Mouse (Mus musculus): ENCODE measurements around the gene Nosip.

Gene Nosip

DNA sequence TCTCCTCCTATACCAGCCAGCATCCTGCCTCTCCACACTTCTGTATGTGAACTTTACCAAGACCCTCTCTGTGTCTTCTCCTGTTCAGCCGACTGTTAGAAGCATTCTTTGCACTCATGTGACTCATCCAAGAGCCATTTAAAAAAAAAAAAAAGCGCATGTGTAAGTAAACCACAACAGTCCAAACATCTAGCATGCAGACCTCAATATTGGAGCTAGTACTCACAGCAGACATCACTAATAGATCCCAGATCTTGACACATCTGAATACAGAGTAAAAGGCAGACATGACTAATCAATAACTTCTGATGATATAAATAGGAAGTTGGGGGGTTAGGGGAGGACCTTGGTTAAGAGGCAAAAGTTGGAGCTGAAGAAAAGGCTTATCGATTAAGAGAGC, 26.6 kb upstream of the Nosip start:
- no peak for DNase-seq (ENCODE audit: low read depth, low spot score)

GRCm38 (mm10) chr7:45036702-45037101, 25.5 kb upstream of the Nosip start:
- no peak for DNase-seq (ENCODE audit: low read depth, low spot score)

GRCm38 (mm10) chr7:45037720-45038361, 24.4 kb upstream of the Nosip start:
- DNase-seq (ENCODE audit: low read depth, low spot score), result no peak

DNA sequence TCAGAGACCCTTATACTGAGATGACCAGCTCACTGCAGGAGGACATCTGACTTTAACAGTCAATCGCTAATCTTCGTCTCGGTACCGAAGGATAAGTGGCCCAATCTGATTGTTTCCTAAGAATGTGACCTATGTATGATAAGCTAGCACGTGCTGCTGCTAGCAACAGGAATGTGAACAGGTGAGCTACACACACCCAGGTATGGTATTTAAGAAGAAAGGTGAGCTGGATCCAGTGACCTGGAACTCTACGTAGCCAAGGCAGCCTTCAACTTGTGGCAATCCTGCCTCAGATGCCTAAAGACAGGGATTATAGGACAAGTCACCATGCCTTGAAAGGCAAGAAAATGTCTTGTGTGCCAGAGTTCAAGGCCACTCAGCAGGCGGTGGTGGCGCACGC, 23.8 kb upstream of the Nosip start:
- no peak for DNase-seq (ENCODE audit: low read depth, low spot score)

GRCm38 (mm10) chr7:45040851-45041250, 21.4 kb upstream of the Nosip start:
- no peak for DNase-seq (ENCODE audit: low read depth, low spot score)

DNA sequence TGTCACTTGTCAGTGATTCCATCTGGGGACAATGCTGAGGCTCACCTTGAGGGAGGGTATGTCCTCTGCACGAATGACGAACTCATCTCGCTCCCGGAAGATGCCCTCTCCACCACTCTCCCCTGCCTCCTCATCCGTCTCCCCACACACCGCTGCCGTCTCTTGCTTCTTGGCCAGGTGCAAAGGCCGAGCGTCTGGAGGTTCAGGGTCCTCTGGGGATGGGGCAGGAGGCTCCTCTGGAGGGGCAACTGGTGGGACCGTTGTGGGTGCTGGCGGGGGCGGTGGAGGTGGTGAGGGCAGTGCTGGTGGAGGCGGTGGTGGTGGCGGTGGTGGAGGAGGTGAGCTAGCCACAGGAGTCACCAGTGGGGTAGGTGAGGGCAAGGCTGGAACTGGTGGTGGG, 18.9 kb upstream of the Nosip start:
- DNase-seq (ENCODE audit: low read depth, low spot score), result no peak

- no peak for DNase-seq (ENCODE audit: low read depth, low spot score)
Observed at GRCm38 (mm10) chr7:45045741-45046140, 16.5 kb upstream of the Nosip start.

GRCm38 (mm10) chr7:45046853-45047350, 15.3 kb upstream of the Nosip start:
- no peak for DNase-seq (ENCODE audit: low read depth, low spot score)

DNA sequence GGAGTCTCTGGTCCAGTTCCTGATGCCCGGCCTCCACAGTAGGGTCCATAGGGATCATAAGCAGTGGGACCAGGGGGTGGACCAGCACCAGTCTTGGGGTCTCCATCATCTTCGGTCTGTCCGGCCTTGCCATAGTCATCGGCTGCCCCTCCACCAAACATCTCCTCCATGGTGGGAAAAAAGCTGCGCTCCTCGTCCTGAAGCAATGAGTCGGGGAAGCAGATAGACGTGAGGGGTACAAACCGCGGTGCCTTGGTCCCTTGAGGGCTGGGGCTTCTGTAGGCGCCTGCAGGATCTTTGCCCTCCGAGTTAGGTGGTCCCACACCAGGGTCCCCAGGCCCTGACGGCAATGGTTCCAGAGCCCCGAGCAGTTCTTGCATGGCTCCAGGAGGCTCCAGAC, 14.7 kb upstream of the Nosip start:
- DNase-seq (ENCODE audit: low read depth, low spot score), result no peak

DNA sequence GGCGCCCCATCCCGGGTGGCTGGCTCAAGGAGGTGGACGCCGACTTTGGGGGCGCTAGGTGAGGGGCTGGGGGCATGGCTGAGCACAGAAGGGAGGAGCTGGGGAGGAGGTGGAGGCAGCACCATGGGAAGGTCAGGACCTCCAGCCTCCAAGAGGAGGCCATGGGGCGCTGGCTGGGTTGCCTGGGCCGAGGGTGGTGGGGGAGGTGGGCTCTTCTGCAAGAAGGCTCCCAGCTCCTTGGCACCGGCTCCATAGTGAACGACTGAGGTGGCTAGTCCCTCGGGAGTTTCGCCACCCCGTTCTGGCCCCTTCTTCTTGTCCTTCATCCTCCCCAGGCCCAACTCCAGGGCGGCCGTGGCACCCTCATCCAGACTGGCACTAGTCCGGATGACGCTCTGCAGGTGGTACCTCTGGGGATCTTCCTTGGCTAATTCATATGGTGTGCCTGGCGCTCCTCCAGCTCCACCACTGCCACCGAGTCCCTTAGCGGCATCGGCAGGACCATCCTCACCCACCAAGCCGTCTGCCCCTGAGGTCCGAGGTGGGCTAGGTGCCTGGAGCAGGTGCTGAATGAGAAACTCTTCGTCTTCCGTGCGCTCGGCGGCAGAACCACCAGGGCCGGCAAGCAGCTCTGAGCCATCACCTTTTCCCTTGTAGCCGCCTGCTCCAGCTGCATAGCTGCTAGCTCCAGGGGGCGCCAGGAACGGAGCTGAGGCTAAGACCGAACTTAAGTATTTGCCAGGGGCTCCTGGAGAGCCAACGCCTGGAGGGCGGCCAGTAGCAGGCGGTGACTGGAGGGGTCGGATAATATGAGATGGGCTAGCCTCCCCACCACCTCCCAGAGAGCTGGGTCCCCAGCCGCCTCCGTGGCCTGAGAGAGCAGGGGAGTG, 14.0 kb upstream of the Nosip start:
- DNase-seq (ENCODE audit: low read depth, low spot score), result no peak

DNA sequence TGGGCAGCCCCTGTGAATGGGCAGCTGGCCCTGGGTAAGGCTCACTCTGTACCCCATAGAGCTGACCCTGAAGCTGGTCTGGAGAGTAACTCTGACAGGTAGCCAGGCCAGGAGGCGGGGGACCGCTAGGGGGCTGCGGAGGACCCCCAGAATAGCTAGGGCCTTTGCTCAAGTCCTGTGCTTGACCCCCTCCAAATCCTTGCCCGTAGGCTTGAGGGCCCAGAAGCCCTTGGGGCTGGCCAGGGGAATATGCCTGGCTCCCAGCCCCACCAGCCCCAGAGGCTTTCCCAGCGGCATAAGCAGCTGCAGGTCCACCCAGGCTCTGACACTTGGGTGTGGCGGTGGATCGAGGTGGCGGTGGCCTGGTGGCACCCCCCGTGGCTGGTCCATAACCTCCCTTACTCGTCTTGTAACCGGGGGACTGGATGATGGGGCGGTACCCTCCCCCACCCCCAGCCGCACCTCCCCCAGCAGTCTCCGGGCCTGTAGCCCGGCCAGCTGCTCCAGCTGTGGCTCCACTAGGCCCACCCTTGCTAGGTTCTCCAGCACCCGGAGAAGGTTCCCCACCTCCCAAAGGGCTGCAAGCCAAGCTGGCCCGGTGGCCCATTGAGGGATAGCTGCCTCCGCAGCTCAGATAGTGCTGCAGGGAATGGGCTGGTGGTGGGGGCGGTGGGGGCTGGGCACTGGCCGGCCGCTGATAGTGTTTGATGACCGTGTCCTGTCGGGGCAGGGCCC, 13.1 kb upstream of the Nosip start:
- DNase-seq (ENCODE audit: low read depth, low spot score), result no peak

DNA sequence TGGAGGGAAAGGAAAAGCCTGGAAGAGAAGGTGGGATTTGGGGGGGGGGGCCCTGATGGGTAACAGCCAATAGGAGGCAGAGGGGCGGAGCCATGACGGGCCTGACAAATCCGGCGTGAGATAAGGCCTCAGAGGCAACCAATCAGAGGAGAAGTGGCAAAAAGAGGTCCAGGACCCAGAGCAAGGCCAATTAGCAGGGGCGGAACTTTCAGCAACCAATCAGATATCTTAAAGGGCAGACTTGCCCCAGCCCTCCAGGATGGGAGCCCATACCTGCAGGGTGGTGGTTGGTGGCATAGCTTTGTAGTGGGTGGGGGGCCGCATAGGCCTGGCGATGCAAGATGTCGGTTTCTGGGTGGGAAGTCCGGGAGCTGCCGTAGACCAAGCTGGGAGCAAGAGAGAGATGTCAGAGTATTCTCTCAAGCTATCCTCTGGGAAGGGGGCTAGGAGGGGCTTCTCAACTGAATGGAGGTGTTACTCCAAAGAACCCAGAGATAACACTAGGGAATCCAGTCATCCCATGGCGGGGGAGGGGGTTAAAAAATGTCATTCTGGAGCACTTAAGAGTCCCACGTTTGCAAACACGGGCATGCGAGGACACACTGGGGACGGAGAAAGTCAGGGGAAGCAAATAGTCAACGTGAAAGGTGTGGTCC, 11.2 kb upstream of the Nosip start:
- DNase-seq (ENCODE audit: low read depth, low spot score), result peak; percentile 76

DNA sequence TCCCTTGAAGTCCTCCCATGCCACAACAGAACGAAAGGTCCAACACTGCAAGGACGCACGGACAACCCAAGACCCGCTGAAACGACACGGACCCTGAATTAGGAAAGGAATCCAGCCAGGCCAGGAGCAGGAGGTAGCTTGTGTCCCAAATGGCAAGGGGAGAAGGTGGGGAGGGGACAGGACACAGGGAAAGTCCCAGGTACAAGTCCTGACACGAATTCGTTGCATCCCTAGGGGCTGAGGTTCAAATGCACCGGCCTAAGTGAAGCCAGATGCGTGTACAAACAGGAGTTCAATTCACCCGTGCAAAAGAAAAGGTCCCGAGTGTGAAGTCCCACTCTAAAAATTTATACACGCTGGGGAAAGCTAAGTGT, 10.6 kb upstream of the Nosip start:
- DNase-seq (ENCODE audit: low read depth, low spot score), result no peak

GRCm38 (mm10) chr7:45052181-45052861, 9.9 kb upstream of the Nosip start:
- DNase-seq (ENCODE audit: low read depth, low spot score), result no peak

- DNase-seq (ENCODE audit: low read depth, low spot score), result peak; percentile 33
Observed at GRCm38 (mm10) chr7:45052862-45053116, 9.4 kb upstream of the Nosip start, which contains the start of gene Prr12. TSS of gene Prr12 (minus strand) at chr7:45052881.

DNA sequence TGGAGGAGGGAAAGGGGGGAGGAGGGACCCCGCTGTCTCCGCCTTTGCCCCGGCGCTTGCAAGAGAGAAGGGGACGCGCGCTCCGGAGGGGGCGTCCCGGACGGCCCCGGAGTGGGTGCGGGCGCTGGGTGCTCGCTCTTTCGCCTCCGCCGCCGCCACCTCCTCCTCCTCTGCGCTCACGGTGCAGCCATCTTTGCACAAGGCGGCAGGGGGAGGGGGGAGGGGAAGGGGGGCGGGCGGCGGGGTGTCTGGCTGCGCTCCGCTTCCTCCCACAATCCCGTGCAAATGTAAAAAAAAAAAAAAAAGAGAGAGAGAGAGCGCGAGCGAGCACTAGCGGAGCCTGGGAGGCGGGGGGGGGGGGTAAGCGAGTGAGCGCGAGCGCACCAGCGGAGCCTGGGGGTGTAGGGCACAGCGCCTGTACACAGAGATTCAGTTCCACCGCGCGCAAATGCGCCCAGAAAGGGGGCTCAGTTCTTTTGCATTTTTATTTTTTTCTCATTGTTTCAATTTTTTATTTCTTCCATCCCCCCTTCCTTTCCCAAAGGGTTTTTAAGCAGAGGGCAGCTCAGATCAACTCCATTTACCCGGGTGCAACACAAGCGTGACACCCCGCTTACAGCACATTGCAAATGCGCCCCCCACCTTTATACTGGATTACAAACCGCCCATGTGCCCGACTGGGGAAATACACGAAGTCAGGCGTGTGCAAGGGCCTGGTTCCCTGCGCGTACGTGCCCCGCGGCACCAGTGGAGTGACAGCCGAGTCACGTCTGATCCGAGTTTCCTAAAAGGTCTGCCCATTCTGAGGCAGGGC, 8.9 kb upstream of the Nosip start:
- peak; percentile 71 for DNase-seq (ENCODE audit: low read depth, low spot score)

DNA sequence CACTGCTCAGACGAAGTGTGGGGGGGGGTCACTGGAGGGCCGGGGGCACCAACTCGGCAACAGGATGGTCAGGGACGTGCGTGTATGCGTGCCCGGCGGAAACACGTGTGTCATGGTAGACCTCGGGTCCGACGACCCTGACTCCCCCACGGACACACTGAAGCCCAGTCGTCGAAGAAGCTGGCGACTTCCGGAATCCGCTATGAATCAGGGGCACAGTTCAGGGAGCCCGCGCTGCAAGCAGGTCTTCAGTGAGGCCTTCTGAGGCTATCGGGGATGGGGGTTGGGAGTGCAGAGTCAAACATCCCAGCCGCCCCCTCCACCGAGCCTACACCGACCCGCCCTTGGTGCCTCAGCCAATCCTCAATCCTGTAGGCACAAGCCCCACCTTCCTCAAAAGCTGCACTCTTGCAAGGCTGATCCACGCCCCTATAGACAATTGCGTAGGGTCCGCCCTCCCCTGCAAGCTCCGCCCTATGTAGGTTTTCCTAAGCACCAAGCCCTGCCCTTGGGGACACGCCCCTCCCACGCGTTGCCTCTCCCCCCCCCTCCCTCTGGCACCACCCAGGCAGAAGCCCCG, 8.2 kb upstream of the Nosip start:
- DNase-seq (ENCODE audit: low read depth, low spot score), result peak; percentile 85

DNA sequence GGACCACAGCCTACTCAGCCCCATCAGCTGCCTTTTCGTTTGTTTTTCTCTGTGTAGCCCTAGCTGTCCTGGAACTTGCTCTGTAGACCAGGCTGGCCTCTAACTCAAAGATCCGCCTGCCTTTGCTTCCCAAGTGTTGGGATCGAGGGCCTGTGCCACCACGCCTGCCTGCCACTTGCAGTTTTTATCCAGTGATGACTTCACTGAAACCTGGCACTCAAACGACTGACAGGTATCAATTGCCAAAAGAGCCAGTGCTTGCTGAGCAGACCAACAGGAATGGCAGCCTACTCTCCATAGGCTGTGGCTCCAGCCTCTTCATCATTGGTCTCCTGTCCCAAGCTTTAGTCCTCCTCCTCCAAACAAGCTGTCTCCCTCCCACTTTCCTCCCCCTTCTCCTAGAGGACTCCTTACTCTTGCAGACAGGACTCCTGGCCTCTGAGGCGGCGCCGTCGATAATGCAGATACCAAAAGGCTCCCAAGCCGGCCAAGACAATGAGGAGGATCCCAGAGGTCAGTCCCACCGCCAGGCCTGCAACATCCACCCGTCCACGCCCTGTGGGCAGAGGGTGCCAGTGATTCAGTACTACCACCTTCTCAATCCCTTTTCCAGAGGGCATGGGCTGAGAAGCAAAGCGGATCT, 5.8 kb upstream of the Nosip start:
- DNase-seq (ENCODE audit: low read depth, low spot score), result no peak

DNA sequence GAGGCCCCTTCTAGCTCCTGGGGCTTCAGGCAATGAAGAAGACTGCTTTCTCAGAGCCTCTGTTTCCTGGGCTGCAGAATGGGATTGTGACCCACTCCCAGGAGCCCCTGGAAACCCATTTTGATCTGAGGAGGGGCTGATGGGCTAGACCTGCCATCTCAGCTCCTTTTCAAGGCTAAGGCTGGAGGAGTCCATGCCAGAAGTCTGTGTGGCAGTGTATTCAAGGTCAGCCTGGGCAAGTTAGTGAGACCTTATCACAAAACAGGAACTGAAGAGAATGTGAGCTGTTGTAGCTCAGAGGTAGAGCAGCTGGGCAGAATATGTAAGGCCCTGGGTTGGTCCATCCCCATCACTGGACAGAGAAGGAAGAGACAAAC, 5.3 kb upstream of the Nosip start:
- DNase-seq (ENCODE audit: low read depth, low spot score), result no peak
